In genomic region chr7:15930543-15930942, GRCm38 (mm10) we compare ENCODE assay signal across 23 mouse cellular contexts. TPM values are rescaled to one million over a fixed set of nuclear protein-coding genes. Genes with fewer than 3 reads are reported as not detected.
A peak's percentile ranks its signal among the peaks of the same experiment; 100 is the strongest.
DNase-seq lines count a peak whose midpoint lies in the region; ATAC-seq and TF ChIP-seq lines count a peak whose summit lies in the region.
"Had no signal": no experiment of that assay in that cellular context is flagged by ENCODE, and none has a peak within 500 bp of the region (broad histone marks: within the 10 kb centered on the region; RNA-seq: fewer than 3 reads in every experiment).

No protein-coding gene starts in this region.

- peak; percentile 25; the same call in 1 of the 2 replicates for TF ChIP-seq CTCF in heart, postnatal 0 days (IDR thresholded peaks at IDR 0.05; ENCODE audit: low read depth)
- TF ChIP-seq CTCF in lung, embryonic 14.5 days (IDR thresholded peaks at IDR 0.05; ENCODE audit: low read depth) = peak; percentile 29
- TF ChIP-seq CTCF in lung, adult 2 months (IDR thresholded peaks at IDR 0.05; ENCODE audit: insufficient read depth, low read length) = no peak
- peak; percentile 43 to 72 (median 61) for TF ChIP-seq CTCF in MEL (IDR thresholded peaks at IDR 0.05 in 2 of 3, conservative IDR thresholded peaks at IDR 0.05 in 1 of 3; ENCODE audit: control insufficient read depth in 1 of 3, insufficient read depth in 1 of 3, low read depth in 2 of 3, low read length in 3 of 3, poor library complexity in 1 of 3, severe bottlenecking in 1 of 3)

- H3K36me3 ChIP-seq in heart, postnatal 0 days (replicated peaks; ENCODE audit: control insufficient read depth, insufficient read depth, low read length) = no peaks in the 10 kb centered on the region
- H3K36me3 ChIP-seq in heart, embryonic 10.5 days = peaks cover 7% of the 10 kb centered on the region; the same call in 1 of the 2 replicates
- no peaks in the 10 kb centered on the region for H3K36me3 ChIP-seq in lung, embryonic 14.5 days (ENCODE audit: insufficient read depth)
- H3K36me3 ChIP-seq in MEL (ENCODE audit: control insufficient read depth in 1 of 2, insufficient read depth in 2 of 2, low read length in 2 of 2) = peaks cover 0 to 2% of the 10 kb centered on the region in 2 experiments; a peak in 1 of 4 replicates
- H3K36me3 ChIP-seq in neural tube, embryonic 15.5 days = 0 out of 2 replicates have a peak, but pooled peaks cover 3% of the 10 kb centered on the region
- H3K36me3 ChIP-seq: embryonic facial prominence, embryonic 15.5 days had no signal

- no peaks in the 10 kb centered on the region for H3K9me3 ChIP-seq in heart, postnatal 0 days (replicated peaks; ENCODE audit: control insufficient read depth, low read length)
- H3K9me3 ChIP-seq in heart, embryonic 10.5 days = no peaks in the 10 kb centered on the region
- no peaks in the 10 kb centered on the region for H3K9me3 ChIP-seq in lung, embryonic 14.5 days (ENCODE audit: low read depth, low read length)
- H3K9me3 ChIP-seq in MEL (replicated peaks; ENCODE audit: insufficient read depth, low read length) = no peaks in the 10 kb centered on the region
- H3K9me3 ChIP-seq in neural tube, embryonic 15.5 days (replicated peaks) = no peaks in the 10 kb centered on the region
- H3K9me3 ChIP-seq: embryonic facial prominence, embryonic 15.5 days; neural tube, embryonic 13.5 days had no signal

- no peak overlapping the region for H3K9ac ChIP-seq in heart, postnatal 0 days (replicated peaks; ENCODE audit: low read depth, low read length)
- no peak overlapping the region for H3K9ac ChIP-seq in lung, embryonic 14.5 days
- H3K9ac ChIP-seq in MEL (ENCODE audit: control insufficient read depth, low read depth, low read length, poor library complexity, severe bottlenecking) = no peak overlapping the region
- H3K9ac ChIP-seq in neural tube, embryonic 15.5 days (replicated peaks) = no peak overlapping the region
- H3K9ac ChIP-seq: embryonic facial prominence, embryonic 15.5 days; neural tube, embryonic 13.5 days had no signal

- TF ChIP-seq EP300 in heart, postnatal 0 days (IDR thresholded peaks at IDR 0.05; ENCODE audit: low read depth) = no peak
- no peak for TF ChIP-seq EP300 in MEL (IDR thresholded peaks at IDR 0.05; ENCODE audit: low read depth in 1 of 2, low read length in 2 of 2)

- DNase-seq in heart, postnatal 0 days (ENCODE audit: low spot score) = no peak
- DNase-seq in heart, embryonic 10.5 days (ENCODE audit: low spot score) = no peak
- DNase-seq in lung, embryonic 14.5 days = no peak
- DNase-seq in lung, adult 2 months = no peak
- peak; percentile 71 for DNase-seq in MEL (ENCODE audit: low read depth, low spot score)
- no peak for DNase-seq in spleen, postnatal 4 days (ENCODE audit: low spot score in 2 of 2)
- DNase-seq: cerebellum, adult 9-10 months; layer of hippocampus, postnatal 36 days; right cerebral cortex, postnatal 25 days had no signal

- H3K4me3 ChIP-seq in heart, postnatal 0 days (ENCODE audit: low read depth, low read length) = no peak overlapping the region
- H3K4me3 ChIP-seq in heart, embryonic 10.5 days = no peak overlapping the region
- H3K4me3 ChIP-seq in lung, embryonic 14.5 days (ENCODE audit: low read depth, low read length) = no peak overlapping the region
- no peak overlapping the region for H3K4me3 ChIP-seq in lung, adult 2 months (replicated peaks; ENCODE audit: extremely low read depth, low read depth, low read length)
- H3K4me3 ChIP-seq in MEL (ENCODE audit: control insufficient read depth in 1 of 2, insufficient read depth in 1 of 2, low read depth in 2 of 2, low read length in 2 of 2) = no peak overlapping the region
- H3K4me3 ChIP-seq in neural tube, embryonic 15.5 days (replicated peaks) = no peak overlapping the region
- H3K4me3 ChIP-seq: embryonic facial prominence, embryonic 15.5 days; neural tube, embryonic 13.5 days had no signal

- no peak for ATAC-seq in heart, postnatal 0 days (ENCODE audit: insufficient read depth, low read depth)
- ATAC-seq in lung, embryonic 14.5 days (ENCODE audit: insufficient read depth) = no peak
- no peak for ATAC-seq in neural tube, embryonic 15.5 days (ENCODE audit: low FRiP score)

- peaks cover 13% of the 10 kb centered on the region for H3K4me1 ChIP-seq in heart, postnatal 0 days (ENCODE audit: control insufficient read depth, insufficient read depth)
- H3K4me1 ChIP-seq in heart, embryonic 10.5 days = peaks cover 5% of the 10 kb centered on the region; the same call in 1 of the 2 replicates
- no peaks in the 10 kb centered on the region for H3K4me1 ChIP-seq in lung, embryonic 14.5 days (ENCODE audit: insufficient read depth)
- 0 out of 2 replicates have a peak, but pooled peaks cover 3% of the 10 kb centered on the region for H3K4me1 ChIP-seq in lung, adult 2 months (ENCODE audit: control insufficient read depth, insufficient read depth, low read length)
- H3K4me1 ChIP-seq in MEL (ENCODE audit: control insufficient read depth in 1 of 2, insufficient read depth in 2 of 2, low read length in 2 of 2) = peaks cover 0 to 5% of the 10 kb centered on the region in 2 experiments; a peak in 2 of 4 replicates
- H3K4me1 ChIP-seq in neural tube, embryonic 15.5 days = no peaks in the 10 kb centered on the region
- H3K4me1 ChIP-seq: embryonic facial prominence, embryonic 15.5 days; neural tube, embryonic 13.5 days had no signal

- TF ChIP-seq POLR2A in lung, adult 2 months (IDR thresholded peaks at IDR 0.05; ENCODE audit: borderline replicate concordance, extremely low read depth, low read depth, low read length) = no peak
- no peak for TF ChIP-seq POLR2A in MEL (IDR thresholded peaks at IDR 0.05; ENCODE audit: control insufficient read depth in 1 of 2, insufficient read depth in 1 of 2, low read depth in 1 of 2, low read length in 2 of 2, poor library complexity in 1 of 2)

- TF ChIP-seq RAD21 in MEL (IDR thresholded peaks at IDR 0.05; ENCODE audit: low read depth, low read length) = peak; percentile 73

- no peak overlapping the region for H3K27ac ChIP-seq in heart, postnatal 0 days (ENCODE audit: low read depth)
- H3K27ac ChIP-seq in heart, embryonic 10.5 days = no peak overlapping the region
- no peak overlapping the region for H3K27ac ChIP-seq in lung, embryonic 14.5 days (ENCODE audit: low read depth)
- no peak overlapping the region for H3K27ac ChIP-seq in MEL (ENCODE audit: control insufficient read depth, low read depth, low read length)
- no peak overlapping the region for H3K27ac ChIP-seq in neural tube, embryonic 15.5 days (replicated peaks)
- H3K27ac ChIP-seq: embryonic facial prominence, embryonic 15.5 days; hindbrain, postnatal 0 days; neural tube, embryonic 13.5 days had no signal

- WGBS in heart, postnatal 0 days = 61% methylated on average over 2 of the region's 2 CpGs
- WGBS in heart, embryonic 10.5 days = 57% methylated on average over 2 of the region's 2 CpGs
- WGBS in lung, embryonic 14.5 days = 59% methylated on average over 2 of the region's 2 CpGs
- WGBS in lung, adult 2 months = 64% methylated on average over 2 of the region's 2 CpGs
- WGBS in neural tube, embryonic 15.5 days = 67% methylated on average over 2 of the region's 2 CpGs

- H3K79me2 ChIP-seq in MEL (ENCODE audit: control insufficient read depth, insufficient read depth, low read length, poor library complexity) = no peaks in the 10 kb centered on the region

- H3K27me3 ChIP-seq in heart, postnatal 0 days (ENCODE audit: control insufficient read depth, insufficient read depth, low read length) = no peaks in the 10 kb centered on the region
- H3K27me3 ChIP-seq in heart, embryonic 10.5 days (ENCODE audit: insufficient read depth, poor library complexity, severe bottlenecking) = no peaks in the 10 kb centered on the region
- H3K27me3 ChIP-seq in lung, embryonic 14.5 days (ENCODE audit: insufficient read depth, low read length) = no peaks in the 10 kb centered on the region
- no peaks in the 10 kb centered on the region for H3K27me3 ChIP-seq in MEL (ENCODE audit: control insufficient read depth in 1 of 2, insufficient read depth in 2 of 2, low read length in 2 of 2)
- no peaks in the 10 kb centered on the region for H3K27me3 ChIP-seq in neural tube, embryonic 15.5 days (replicated peaks)
- H3K27me3 ChIP-seq: embryonic facial prominence, embryonic 15.5 days; neural tube, embryonic 13.5 days; Patski had no signal

- H3K4me2 ChIP-seq in heart, postnatal 0 days (ENCODE audit: low read depth, low read length) = no peak overlapping the region
- no peak overlapping the region for H3K4me2 ChIP-seq in lung, embryonic 14.5 days
- no peak overlapping the region for H3K4me2 ChIP-seq in neural tube, embryonic 15.5 days
- H3K4me2 ChIP-seq: embryonic facial prominence, embryonic 15.5 days; heart, embryonic 11.5 days; neural tube, embryonic 13.5 days had no signal

RNA-seq across cellular contexts. Expression of gene Selenow, which starts 8.3 kb away (rescaled TPM):
- 292 and 404 TPM in 2 replicates for total RNA-seq in heart, postnatal 0 days (2014; rRNA removed; ENCODE audit: low replicate concordance)
- 632 and 642 TPM in 2 replicates for polyA plus RNA-seq in heart, postnatal 0 days (2015; fragmentation: Nextera tagmentation; extraction: Ambion mirVana)
- 750 and 752 TPM in 2 replicates for polyA plus RNA-seq in heart, embryonic 10.5 days (2016; fragmentation: Nextera tagmentation; extraction: Ambion mirVana)
- 909 and 927 TPM in 2 replicates for polyA plus RNA-seq in lung, embryonic 14.5 days (2014; fragmentation: Nextera tagmentation; extraction: Ambion mirVana)
- polyA plus RNA-seq in lung, adult 2 months (2012; rRNA removed) = 480 and 641 TPM in 2 replicates
- 13.1 and 15.8 TPM in 2 replicates for total RNA-seq in MEL (2012; rRNA removed)
- polyA plus RNA-seq in MEL (2012; ENCODE audit: insufficient read depth in 1 of 2, insufficient read length in 2 of 2, low read depth in 1 of 2, low replicate concordance in 2 of 2, missing spikeins in 1 of 2) = 10 to 100 TPM in 1 of 2 experiments, not detected in 1; 71.2 TPM
- polyA plus RNA-seq in neural tube, embryonic 15.5 days (2015; fragmentation: Nextera tagmentation; extraction: Ambion mirVana) = 1,268 and 1,471 TPM in 2 replicates

RNA-seq across cellular contexts. Expression of gene Nop53, which starts 15.3 kb away (rescaled TPM):
- total RNA-seq in heart, postnatal 0 days (2014; rRNA removed; ENCODE audit: low replicate concordance) = 81.6 and 102 TPM in 2 replicates
- polyA plus RNA-seq in heart, postnatal 0 days (2015; fragmentation: Nextera tagmentation; extraction: Ambion mirVana) = 120 and 128 TPM in 2 replicates
- polyA plus RNA-seq in heart, embryonic 10.5 days (2016; fragmentation: Nextera tagmentation; extraction: Ambion mirVana) = 136 and 152 TPM in 2 replicates
- polyA plus RNA-seq in lung, embryonic 14.5 days (2014; fragmentation: Nextera tagmentation; extraction: Ambion mirVana) = 184 and 187 TPM in 2 replicates
- 119 and 128 TPM in 2 replicates for polyA plus RNA-seq in lung, adult 2 months (2012; rRNA removed)
- 310 and 359 TPM in 2 replicates for total RNA-seq in MEL (2012; rRNA removed)
- 100 to 1,000 TPM in 1 of 2 experiments, not detected in 1; 482 TPM for polyA plus RNA-seq in MEL (2012; ENCODE audit: insufficient read depth in 1 of 2, insufficient read length in 2 of 2, low read depth in 1 of 2, low replicate concordance in 2 of 2, missing spikeins in 1 of 2)
- 108 and 127 TPM in 2 replicates for polyA plus RNA-seq in neural tube, embryonic 15.5 days (2015; fragmentation: Nextera tagmentation; extraction: Ambion mirVana)

RNA-seq across cellular contexts. Expression of gene Ehd2, which starts 36.8 kb away (rescaled TPM):
- total RNA-seq in heart, postnatal 0 days (2014; rRNA removed; ENCODE audit: low replicate concordance) = 66.7 and 80.0 TPM in 2 replicates
- 47.5 and 48.7 TPM in 2 replicates for polyA plus RNA-seq in heart, postnatal 0 days (2015; fragmentation: Nextera tagmentation; extraction: Ambion mirVana)
- 22.1 and 26.2 TPM in 2 replicates for polyA plus RNA-seq in heart, embryonic 10.5 days (2016; fragmentation: Nextera tagmentation; extraction: Ambion mirVana)
- 61.2 and 67.5 TPM in 2 replicates for polyA plus RNA-seq in lung, embryonic 14.5 days (2014; fragmentation: Nextera tagmentation; extraction: Ambion mirVana)
- polyA plus RNA-seq in lung, adult 2 months (2012; rRNA removed) = 219 and 232 TPM in 2 replicates
- total RNA-seq in MEL (2012; rRNA removed) = 2.5 and 3.2 TPM in 2 replicates
- polyA plus RNA-seq in MEL (2012; ENCODE audit: insufficient read depth in 1 of 2, insufficient read length in 2 of 2, low read depth in 1 of 2, low replicate concordance in 2 of 2, missing spikeins in 1 of 2) = 1 to 10 TPM in 1 of 2 experiments, not detected in 1; 6.2 TPM
- 9.2 and 14.8 TPM in 2 replicates for polyA plus RNA-seq in neural tube, embryonic 15.5 days (2015; fragmentation: Nextera tagmentation; extraction: Ambion mirVana)

RNA-seq across cellular contexts. Expression of gene Crxos, which starts 48.1 kb away (rescaled TPM):
- total RNA-seq in heart, postnatal 0 days (2014; rRNA removed; ENCODE audit: low replicate concordance) = not detected in 2 replicates
- not detected in 2 replicates for polyA plus RNA-seq in heart, postnatal 0 days (2015; fragmentation: Nextera tagmentation; extraction: Ambion mirVana)
- polyA plus RNA-seq in heart, embryonic 10.5 days (2016; fragmentation: Nextera tagmentation; extraction: Ambion mirVana) = not detected in 2 replicates
- polyA plus RNA-seq in lung, embryonic 14.5 days (2014; fragmentation: Nextera tagmentation; extraction: Ambion mirVana) = not detected in 2 replicates
- not detected in 2 replicates for polyA plus RNA-seq in lung, adult 2 months (2012; rRNA removed)
- not detected in 2 replicates for total RNA-seq in MEL (2012; rRNA removed)
- under 1 TPM in 1 of 2 experiments, not detected in 1; 0.10 TPM for polyA plus RNA-seq in MEL (2012; ENCODE audit: insufficient read depth in 1 of 2, insufficient read length in 2 of 2, low read depth in 1 of 2, low replicate concordance in 2 of 2, missing spikeins in 1 of 2)
- not detected in 2 replicates for polyA plus RNA-seq in neural tube, embryonic 15.5 days (2015; fragmentation: Nextera tagmentation; extraction: Ambion mirVana)
- total RNA-seq: adrenal gland, postnatal 36 days; gastrocnemius, postnatal 25 days; heart, postnatal 36 days; hindbrain, postnatal 0 days; left cerebral cortex, postnatal 4 days; liver, adult 2 months; megakaryocyte-erythroid progenitor cell, adult 5-6 weeks had no signal
- polyA plus RNA-seq: embryonic facial prominence, embryonic 15.5 days; forebrain, embryonic 11.5 days; heart, embryonic 11.5 days; large intestine, adult 2 months; liver, adult 2 months; neural tube, embryonic 13.5 days; Patski had no signal

RNA-seq across cellular contexts. Expression of gene Crx, which starts 50.8 kb away (rescaled TPM):
- not detected in 2 replicates for total RNA-seq in heart, postnatal 0 days (2014; rRNA removed; ENCODE audit: low replicate concordance)
- not detected in 2 replicates for polyA plus RNA-seq in heart, postnatal 0 days (2015; fragmentation: Nextera tagmentation; extraction: Ambion mirVana)
- not detected in 2 replicates for polyA plus RNA-seq in heart, embryonic 10.5 days (2016; fragmentation: Nextera tagmentation; extraction: Ambion mirVana)
- not detected in 2 replicates for polyA plus RNA-seq in lung, embryonic 14.5 days (2014; fragmentation: Nextera tagmentation; extraction: Ambion mirVana)
- polyA plus RNA-seq in lung, adult 2 months (2012; rRNA removed) = not detected in 2 replicates
- total RNA-seq in MEL (2012; rRNA removed) = not detected in 2 replicates
- polyA plus RNA-seq in MEL (2012; ENCODE audit: insufficient read depth in 1 of 2, insufficient read length in 2 of 2, low read depth in 1 of 2, low replicate concordance in 2 of 2, missing spikeins in 1 of 2) = not detected
- not detected in 2 replicates for polyA plus RNA-seq in neural tube, embryonic 15.5 days (2015; fragmentation: Nextera tagmentation; extraction: Ambion mirVana)
- total RNA-seq: adrenal gland, postnatal 36 days; gastrocnemius, postnatal 25 days; heart, postnatal 36 days; hindbrain, postnatal 0 days; layer of hippocampus, postnatal 36 days; left cerebral cortex, postnatal 4 days; liver, adult 2 months; megakaryocyte-erythroid progenitor cell, adult 5-6 weeks had no signal
- polyA plus RNA-seq: forebrain, embryonic 11.5 days; heart, embryonic 11.5 days; hindbrain, postnatal 0 days; large intestine, adult 2 months; liver, adult 2 months; neural tube, embryonic 13.5 days; Patski had no signal
